Mouse (Mus musculus) adrenal gland, postnatal 0 days (tissue): ENCODE data around the gene Gm8369. TPM values are rescaled to one million over a fixed set of nuclear protein-coding genes. Genes with fewer than 3 reads are reported as not detected.

Source experiments
- polyA plus RNA-seq: library from polyadenylated mRNA; unstranded; fragments of >200 nt; fragmentation: Nextera tagmentation; extraction: Ambion mirVana; gene quantifications from 2 replicates; pipeline ENCODE4 v1.2.1, GENCODE M21; 2015

The Gm8369 gene
- 0.41 TPM in 1 of 2 replicates, not detected in the other for polyA plus RNA-seq

DNA sequence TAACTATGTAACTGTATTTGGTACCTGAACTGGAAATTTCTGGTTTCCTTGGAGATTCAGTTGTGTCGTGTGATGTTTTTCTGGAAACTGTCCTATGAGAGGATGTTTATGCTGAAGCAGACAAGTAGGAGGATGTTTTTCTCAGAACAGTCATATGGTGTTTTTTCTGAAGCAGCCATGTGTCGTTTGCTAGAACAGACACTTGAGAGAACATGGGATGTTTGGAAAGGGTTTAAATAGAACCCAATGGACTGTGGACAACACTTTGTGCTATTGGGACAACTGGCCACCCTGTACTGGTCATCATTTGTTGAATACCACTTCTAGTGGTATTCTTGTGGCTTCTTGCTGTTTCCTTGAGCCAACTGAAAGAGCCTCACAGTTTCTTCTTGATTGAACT is at the start of gene Gm8369:
Gene Gm8369 (plus strand): TSS at position 193 of the 400 bp plus-strand sequence.

DNA sequence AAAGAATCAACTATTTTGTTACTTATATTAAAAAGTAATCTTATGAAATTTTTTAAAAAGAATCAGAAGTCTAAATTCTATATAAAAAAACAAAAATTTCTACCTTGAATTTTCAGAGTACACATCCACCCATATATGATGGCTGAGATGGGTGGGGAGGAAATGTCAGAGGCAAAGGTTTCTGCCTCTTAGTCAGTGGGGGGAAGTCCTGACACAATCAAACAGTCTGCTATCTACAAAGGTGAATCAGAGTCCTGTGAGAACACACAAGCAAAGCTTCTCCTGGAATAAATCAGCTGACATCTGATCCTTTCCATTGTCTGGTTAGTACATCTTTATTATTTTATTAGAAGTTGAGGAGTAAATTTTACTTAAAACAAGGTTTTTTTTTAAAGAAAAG is 42.4 kb upstream of the Gm8369 start, which contains the start of gene Ms4a4b:
Gene Ms4a4b (plus strand): TSS at position 216 of the 400 bp plus-strand sequence.

GRCm38 (mm10) chr19:11469215-11469614 is 16.5 kb upstream of the Gm8369 start, which contains the start of gene Ms4a6c:
TSS of gene Ms4a6c (plus strand) at chr19:11469366.

DNA sequence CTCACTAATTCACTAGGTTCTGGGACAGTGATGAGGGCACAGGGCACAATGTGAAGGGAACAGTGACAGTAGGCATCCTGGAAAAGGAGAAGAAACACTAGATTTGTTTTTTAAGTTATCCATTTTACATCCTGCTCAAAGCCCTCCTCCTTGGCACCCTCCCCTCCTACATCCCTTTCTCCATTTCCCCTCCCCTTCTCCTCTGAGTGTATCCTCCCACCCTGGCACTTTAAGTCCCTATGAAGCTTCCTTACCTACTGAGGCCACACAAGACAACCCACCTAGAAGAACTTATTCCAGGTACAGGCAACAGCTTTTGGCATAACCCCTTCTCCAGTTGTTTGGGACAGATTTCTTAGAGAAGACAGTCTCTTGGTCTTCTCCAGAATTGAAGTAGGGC is 30.5 kb downstream of the Gm8369 start, which contains the start of gene Ms4a6b:
Gene Ms4a6b (plus strand): TSS at position 267 of the 400 bp plus-strand sequence.

GRCm38 (mm10) chr19:11536593-11536992 is 50.9 kb downstream of the Gm8369 start, which contains the start of gene Ms4a4d:
TSS of gene Ms4a4d (plus strand) at chr19:11536801.

Other genes with a start within 250 kb of the Gm8369 start
- gene Ms4a1, start 219.7 kb upstream of the Gm8369 start, polyA plus RNA-seq, result 0.60 and 1.1 TPM in 2 replicates
- gene Ms4a5, start 202.1 kb upstream of the Gm8369 start, polyA plus RNA-seq, result not detected in 2 replicates
- gene Ms4a14, start 171.5 kb upstream of the Gm8369 start, polyA plus RNA-seq, result 0.05 and 0.15 TPM in 2 replicates
- 23.8 and 28.7 TPM in 2 replicates for gene Ms4a7, start 149.8 kb upstream of the Gm8369 start, polyA plus RNA-seq
- gene Ms4a4a, start 110.4 kb upstream of the Gm8369 start, polyA plus RNA-seq, result 13.8 and 15.1 TPM in 2 replicates
- 1.6 and 3.9 TPM in 2 replicates for gene Ms4a4c, start 81.2 kb upstream of the Gm8369 start, polyA plus RNA-seq
- 1.4 and 1.5 TPM in 2 replicates for gene Ms4a4b, start 42.4 kb upstream of the Gm8369 start, polyA plus RNA-seq
- gene Ms4a6c, start 16.6 kb upstream of the Gm8369 start, polyA plus RNA-seq, result 17.0 and 27.1 TPM in 2 replicates
- gene Ms4a6b, start 30.6 kb downstream of the Gm8369 start, polyA plus RNA-seq, result 15.2 and 20.5 TPM in 2 replicates
- 11.0 and 21.6 TPM in 2 replicates for gene Ms4a4d, start 50.9 kb downstream of the Gm8369 start, polyA plus RNA-seq
- 19.1 and 24.5 TPM in 2 replicates for gene Ms4a6d, start 118.9 kb downstream of the Gm8369 start, polyA plus RNA-seq
- 0.54 and 0.59 TPM in 2 replicates for gene Ms4a2, start 137.8 kb downstream of the Gm8369 start, polyA plus RNA-seq
- 0.69 and 2.6 TPM in 2 replicates for gene Ms4a3, start 154.9 kb downstream of the Gm8369 start, polyA plus RNA-seq
- 0.76 TPM in 1 of 2 replicates, not detected in the other for gene Oosp2, start 174.6 kb downstream of the Gm8369 start, polyA plus RNA-seq
- 4.0 TPM in 2 replicates for gene Oosp1, start 205.2 kb downstream of the Gm8369 start, polyA plus RNA-seq
- not detected in 2 replicates for gene Oosp3, start 211.1 kb downstream of the Gm8369 start, polyA plus RNA-seq